Mouse (Mus musculus) thymus, postnatal 36 days (tissue): ENCODE results near the gene Dnajc10.

Experiments
- DNase-seq, 2 experiments: peaks; one replicate each; pipeline ENCODE4 v3.0.0; 2022; ENCODE audit warnings: mixed read lengths in 2 of 2

Gene Dnajc10

DNA sequence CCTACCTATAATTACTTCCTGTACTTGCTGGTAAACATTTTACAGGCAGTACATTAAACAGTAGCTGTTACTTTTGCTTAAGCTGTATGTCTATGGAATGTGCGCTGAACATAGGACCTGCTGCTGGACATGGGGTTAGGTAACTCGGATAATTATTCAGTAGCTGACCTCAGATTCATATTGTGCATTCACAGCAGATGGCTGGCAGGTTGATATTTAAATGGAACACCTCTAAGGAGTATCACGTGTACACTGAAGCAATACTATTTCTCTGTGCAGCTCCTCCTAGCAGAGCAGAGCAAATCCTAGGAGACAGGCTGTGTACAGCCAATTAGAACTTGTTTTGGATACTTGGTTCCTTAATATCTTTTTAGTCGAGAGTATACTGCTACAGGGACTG, 39.3 kb downstream of the Dnajc10 start:
- no peak for DNase-seq

DNA sequence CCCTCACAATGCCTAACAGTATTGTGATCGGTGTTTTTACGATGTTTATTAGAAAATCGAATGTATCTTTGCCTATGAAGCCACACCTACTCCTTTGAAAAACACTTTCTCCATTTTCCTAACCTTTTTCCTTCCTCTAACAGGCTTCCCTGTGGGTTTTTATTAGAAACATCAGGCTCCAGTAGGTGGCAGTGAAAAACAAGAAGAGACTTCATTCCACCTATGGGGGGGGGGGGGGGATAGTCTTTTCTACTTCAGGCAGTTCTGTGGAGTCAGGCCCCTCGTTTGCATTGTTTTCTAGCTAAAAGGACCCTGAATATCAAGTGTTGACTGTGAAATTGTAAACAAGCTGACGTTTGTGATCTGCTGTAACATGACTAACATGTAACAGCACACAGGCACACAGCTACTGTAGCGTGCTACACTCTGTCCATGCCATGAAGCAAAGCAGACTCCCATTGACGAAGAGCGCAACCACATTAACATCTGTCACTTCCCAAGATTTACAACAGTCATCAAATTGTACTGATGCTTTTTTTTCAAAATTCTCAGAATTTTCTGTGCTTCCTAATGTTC, 41.5 kb downstream of the Dnajc10 start:
- DNase-seq, result no peak

DNA sequence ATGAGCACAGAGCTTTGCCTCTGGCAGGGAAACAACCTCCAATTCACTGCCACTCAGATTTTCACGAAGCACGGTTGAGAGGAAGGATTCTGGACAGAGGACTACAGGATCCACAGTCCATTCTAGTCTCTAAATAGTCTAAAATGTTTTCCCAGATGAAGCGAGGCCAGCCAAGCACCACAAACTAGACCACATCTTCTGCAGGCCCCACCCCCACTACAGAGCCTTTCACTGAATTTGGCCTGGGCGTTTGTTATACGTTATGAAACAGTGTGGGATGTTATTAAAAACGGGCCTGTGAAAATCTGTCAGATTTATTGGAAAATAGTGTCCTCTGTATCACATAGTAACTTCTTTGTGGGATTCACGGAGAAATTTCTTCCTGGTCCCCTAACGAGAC, 56.2 kb downstream of the Dnajc10 start:
- no peak for DNase-seq

DNA sequence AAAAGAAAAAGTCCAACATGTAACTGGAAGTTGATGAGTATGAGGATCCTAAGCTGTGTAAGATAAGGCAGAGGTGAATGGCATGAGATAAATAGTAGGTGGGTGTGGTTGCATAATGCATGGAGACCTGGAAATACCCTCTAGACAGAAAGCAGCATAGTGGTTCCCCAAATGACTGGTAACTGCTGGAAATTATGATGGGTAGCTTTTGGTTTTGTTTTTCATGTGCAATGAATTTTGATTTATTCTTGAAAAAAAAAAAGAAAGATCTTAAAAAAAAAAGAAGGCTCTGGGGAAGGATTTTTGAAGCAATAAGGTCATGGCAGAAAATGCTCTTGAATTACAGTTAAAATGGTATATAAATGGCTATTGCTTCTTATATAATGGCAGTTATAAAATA, 59.6 kb downstream of the Dnajc10 start:
- no peak for DNase-seq

DNA sequence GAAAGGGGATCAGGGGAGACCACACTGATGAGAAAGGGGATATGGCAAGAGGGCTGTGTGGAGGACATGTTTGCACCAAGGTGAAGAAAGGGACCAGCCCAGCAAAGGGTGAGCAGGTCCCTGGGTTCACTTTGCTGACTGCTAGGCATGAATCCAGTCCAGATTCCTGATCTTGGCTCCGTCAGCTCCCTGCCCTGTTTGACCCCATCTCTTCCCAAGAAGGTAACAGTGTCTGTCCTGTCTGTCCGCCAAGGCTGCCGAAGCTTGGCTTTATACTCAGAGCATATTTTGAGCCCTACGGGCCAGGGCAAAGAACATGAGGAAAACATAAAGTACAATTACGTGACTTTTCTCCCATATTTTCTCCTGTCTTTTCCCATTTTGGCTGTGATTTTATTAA, 64.6 kb downstream of the Dnajc10 start:
- DNase-seq, result no peak

DNA sequence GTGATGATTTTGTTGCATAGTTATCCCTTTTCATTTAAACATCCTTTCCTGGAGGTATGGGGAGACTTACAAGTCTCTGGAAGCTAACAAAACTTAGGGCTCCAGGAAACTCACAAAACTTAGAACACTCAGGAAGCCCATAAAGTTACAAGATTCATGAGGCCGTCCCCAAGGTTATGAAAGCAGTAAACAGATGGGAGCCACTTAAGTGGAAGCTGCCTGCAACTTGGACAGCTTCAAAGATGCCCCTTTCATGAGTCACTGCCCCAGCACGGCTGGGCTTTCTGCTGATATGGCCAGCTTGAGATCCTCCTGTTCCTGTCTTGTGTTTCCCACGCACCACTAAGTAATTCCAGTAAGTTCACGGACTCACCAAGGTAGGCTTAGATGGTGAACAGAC, 69.2 kb downstream of the Dnajc10 start:
- DNase-seq, result no peak

DNA sequence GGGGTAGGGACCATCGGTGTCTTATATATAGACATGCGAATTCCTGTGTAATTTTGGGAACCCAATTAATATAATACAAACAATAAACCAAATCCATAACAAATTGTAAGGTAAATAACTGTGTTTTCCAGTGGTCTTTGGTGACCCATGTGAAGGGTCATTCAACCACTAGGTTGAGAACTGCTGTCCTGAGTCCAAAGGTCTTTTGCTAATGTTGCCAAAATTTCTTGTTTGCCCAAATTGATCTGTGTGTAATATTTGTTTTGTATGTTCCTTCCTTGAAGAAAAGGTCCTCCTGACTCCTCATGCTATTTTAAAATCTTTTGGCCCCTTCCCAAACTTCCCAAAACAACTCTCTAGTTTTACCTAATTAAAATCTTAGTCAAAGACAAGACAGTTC, 71.0 kb downstream of the Dnajc10 start:
- DNase-seq, result no peak

DNA sequence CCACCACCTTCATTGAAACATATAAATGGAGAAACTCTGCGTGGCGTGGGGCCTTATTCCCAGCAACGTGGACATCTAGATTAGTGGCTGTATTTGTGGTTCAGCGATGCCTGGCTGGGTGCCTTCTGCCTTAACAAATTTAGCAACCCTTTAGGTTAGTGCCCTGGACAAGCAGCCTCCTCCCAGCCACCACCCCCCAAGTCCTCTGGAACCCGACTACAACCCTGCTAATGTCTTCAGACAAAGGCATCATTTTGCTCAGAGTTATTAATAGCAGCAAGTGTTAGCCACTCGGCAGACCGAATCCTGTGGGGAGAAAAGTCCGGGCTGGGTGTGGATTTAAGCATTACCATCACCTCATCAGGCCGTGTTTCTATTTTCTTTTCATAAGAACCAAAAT, 72.4 kb downstream of the Dnajc10 start:
- DNase-seq, result no peak

DNA sequence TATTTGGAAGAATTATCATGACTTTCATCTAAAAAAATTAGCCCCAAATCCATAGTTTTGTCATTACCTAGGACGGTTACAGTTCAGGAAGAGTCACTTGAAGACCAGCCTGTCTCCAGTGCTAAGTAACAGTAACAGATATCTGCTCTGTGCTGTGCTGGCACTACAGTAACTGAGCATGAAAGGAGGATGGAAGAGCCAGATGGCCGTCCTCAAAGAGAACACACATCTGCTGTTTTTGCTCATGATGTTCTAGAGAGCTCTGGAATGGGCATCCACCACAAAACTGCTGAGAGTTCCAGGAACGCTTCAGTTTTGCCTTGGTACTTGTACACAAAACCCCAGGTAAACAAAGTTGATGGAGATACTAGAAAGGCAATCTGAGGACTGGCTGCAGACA, 73.1 kb downstream of the Dnajc10 start:
- no peak for DNase-seq

DNA sequence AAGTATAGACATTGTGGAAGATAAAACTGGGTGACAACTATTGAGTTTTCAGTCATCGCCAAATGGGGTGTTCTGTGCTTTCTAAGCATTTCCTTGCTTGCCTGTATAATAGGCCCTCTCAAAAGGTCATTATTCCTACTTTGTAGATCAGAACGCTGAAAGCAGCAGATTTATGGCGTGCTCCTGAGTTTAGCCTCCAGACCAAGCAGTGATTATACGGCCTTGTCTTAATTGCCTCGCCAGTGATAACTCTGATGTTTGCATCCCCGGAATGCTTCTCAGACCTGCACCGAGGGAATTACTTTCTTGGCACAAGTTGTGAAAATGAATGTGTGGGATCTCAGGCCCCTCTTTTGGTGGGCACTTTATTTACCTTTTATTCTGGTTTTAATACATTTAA, 80.8 kb downstream of the Dnajc10 start:
- no peak for DNase-seq

DNA sequence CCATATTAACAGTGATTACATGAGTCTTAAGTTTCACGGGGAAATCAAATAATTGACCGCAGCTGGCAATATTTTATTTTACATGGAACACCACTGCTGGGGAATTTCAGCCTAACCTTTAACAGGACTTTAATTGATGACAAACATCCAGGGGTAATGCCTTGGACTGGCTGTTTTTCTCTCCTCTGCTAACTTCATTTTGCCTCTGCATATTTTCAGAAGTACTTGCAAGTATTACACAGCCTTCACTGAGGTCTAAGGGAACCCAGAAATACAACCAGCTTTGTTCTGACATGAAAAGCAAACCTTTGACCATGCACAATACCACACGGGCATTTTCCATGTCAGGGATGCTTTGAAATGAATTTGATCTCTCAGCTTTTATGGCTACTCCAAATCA, 81.6 kb downstream of the Dnajc10 start:
- no peak for DNase-seq

DNA sequence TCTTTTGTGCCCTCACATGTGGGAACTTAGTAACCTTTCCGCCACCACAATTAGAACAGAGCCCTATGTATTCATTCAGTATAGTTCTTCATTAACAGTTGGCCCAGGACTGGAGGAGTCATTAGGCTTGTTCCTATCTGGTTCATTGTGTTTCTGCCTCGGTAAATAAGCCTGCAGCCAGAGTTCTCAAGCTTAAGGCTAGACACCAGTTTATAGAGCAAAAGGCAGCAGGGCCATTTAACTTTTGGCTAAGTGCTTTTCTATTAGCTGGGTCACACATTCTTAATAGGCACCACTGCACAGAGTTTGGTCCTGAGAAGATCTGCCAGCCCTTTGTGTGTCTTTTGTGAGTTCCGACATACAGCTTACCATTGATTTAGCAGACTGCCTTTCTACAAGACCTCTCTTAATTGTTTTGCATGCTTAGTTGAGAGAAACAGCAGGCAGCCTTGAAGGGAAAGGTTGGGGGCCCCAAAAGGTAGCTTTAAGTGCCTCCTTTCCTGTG, 83.4 kb downstream of the Dnajc10 start:
- no peak for DNase-seq
